In the genomic region with DNA sequence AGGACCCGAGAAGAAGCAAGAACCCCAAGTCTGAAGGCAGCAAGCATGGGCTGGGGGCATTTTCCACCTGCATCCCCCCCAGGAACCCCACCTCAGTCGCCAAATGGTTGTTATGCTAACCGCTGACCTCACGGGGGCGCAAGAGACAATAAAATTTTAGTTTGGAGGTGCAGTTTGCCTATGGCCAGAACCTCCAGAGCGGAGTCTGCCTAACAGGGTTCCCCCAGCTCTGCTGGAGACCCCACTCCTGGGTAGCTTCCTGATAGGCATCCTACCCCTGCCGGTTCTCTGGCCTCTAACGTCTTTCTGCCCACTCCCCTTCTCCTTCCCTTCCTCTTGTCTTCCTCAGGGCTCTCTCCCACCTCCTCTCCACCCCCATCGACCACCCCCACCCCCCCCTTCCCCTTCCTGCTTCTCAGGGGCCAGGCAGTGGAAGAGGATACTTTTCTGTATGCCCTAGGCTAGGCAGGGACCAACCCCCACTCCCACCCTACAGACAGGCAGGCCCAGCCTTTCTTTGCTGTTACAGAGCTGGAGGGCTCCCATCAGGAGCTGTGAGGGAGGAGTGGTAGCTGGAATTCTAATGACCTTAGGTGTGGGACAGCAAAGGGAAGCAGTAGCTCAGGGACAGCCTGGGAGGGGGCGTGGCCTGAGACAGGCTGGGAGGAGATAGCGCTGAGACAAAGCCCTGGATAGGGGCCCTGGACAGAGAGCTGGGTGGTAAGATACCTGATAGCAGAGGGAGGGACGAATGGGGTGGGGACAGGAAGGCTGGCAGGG, we compare ENCODE assay signal across 8 mouse cellular contexts. TPM values are rescaled to one million over a fixed set of nuclear protein-coding genes. Genes with fewer than 3 reads are reported as not detected.
DNase-seq lines count a peak whose midpoint lies in the region; ATAC-seq and TF ChIP-seq lines count a peak whose summit lies in the region.

No protein-coding gene starts in this region.

- DNase-seq in adrenal gland, postnatal 14 days, result peak; percentile 79
- peak; percentile 15 to 64 for DNase-seq in kidney, postnatal 36 days
- peak; percentile 78 for DNase-seq in retina, embryonic 14.5 days (ENCODE audit: low spot score)
- DNase-seq in urinary bladder, postnatal 25 days (ENCODE audit: low spot score), result peak; percentile 59

- peak overlapping the region; percentile 37 for H3K4me2 ChIP-seq in embryonic facial prominence, embryonic 12.5 days (replicated peaks)
- H3K4me2 ChIP-seq in heart, embryonic 16.5 days (ENCODE audit: low read depth, low read length), result peak overlapping the region; percentile 39
- H3K4me2 ChIP-seq in lung, embryonic 15.5 days, result peak overlapping the region; percentile 44

- H3K9ac ChIP-seq in embryonic facial prominence, embryonic 12.5 days, result peak overlapping the region; percentile 46; the same call in 1 of the 2 replicates
- H3K9ac ChIP-seq in heart, embryonic 16.5 days (ENCODE audit: low read length), result peak overlapping the region; percentile 54
- no peak overlapping the region for H3K9ac ChIP-seq in lung, embryonic 15.5 days

- peaks cover 36% of the 10 kb centered on the region for H3K4me1 ChIP-seq in E14TG2a.4 (replicated peaks; ENCODE audit: low read depth, low read length)
- peaks cover 29% of the 10 kb centered on the region for H3K4me1 ChIP-seq in embryonic facial prominence, embryonic 12.5 days
- peaks cover 12% of the 10 kb centered on the region for H3K4me1 ChIP-seq in heart, embryonic 16.5 days (ENCODE audit: control insufficient read depth, insufficient read depth, low read length)
- peaks cover 28% of the 10 kb centered on the region for H3K4me1 ChIP-seq in lung, embryonic 15.5 days

- ATAC-seq in embryonic facial prominence, embryonic 12.5 days (ENCODE audit: insufficient number of reproducible peaks, insufficient read depth, low FRiP score, low TSS enrichment), result peak; percentile 93
- ATAC-seq in heart, embryonic 16.5 days (replicated peaks; ENCODE audit: extremely low read depth, insufficient read depth, low FRiP score), result peak; percentile 97
- peak; percentile 89 for ATAC-seq in lung, embryonic 15.5 days (ENCODE audit: borderline replicate concordance, extremely low read depth, low FRiP score, low TSS enrichment)

- peak; percentile 47 for TF ChIP-seq CTCF in E14TG2a.4 (conservative IDR thresholded peaks at IDR 0.05; ENCODE audit: low read length)

- WGBS in embryonic facial prominence, embryonic 12.5 days, result 2% methylated on average over 12 of the region's 12 CpGs
- 2% methylated on average over 12 of the region's 12 CpGs for WGBS in heart, embryonic 16.5 days
- under 1% methylated on average over 12 of the region's 12 CpGs for WGBS in lung, embryonic 15.5 days

- H3K27ac ChIP-seq in embryonic facial prominence, embryonic 12.5 days, result peak overlapping the region; percentile 95
- peak overlapping the region; percentile 84 for H3K27ac ChIP-seq in heart, embryonic 16.5 days (ENCODE audit: low read length)
- H3K27ac ChIP-seq in lung, embryonic 15.5 days, result peak overlapping the region; percentile 79

- H3K9me3 ChIP-seq in E14TG2a.4 (ENCODE audit: low read length), result peaks cover 13% of the 10 kb centered on the region
- H3K9me3 ChIP-seq in embryonic facial prominence, embryonic 12.5 days, result no peaks in the 10 kb centered on the region
- no peaks in the 10 kb centered on the region for H3K9me3 ChIP-seq in heart, embryonic 16.5 days (replicated peaks; ENCODE audit: control insufficient read depth, low read length)
- H3K9me3 ChIP-seq in lung, embryonic 15.5 days, result no peaks in the 10 kb centered on the region

- H3K4me3 ChIP-seq in E14TG2a.4 (replicated peaks; ENCODE audit: low read length), result no peak overlapping the region
- H3K4me3 ChIP-seq in embryonic facial prominence, embryonic 12.5 days, result no peak overlapping the region
- H3K4me3 ChIP-seq in heart, embryonic 16.5 days (ENCODE audit: low read length), result peak overlapping the region; percentile 11; the same call in 1 of the 2 replicates
- no peak overlapping the region for H3K4me3 ChIP-seq in lung, embryonic 15.5 days

- H3K36me3 ChIP-seq in E14TG2a.4 (ENCODE audit: insufficient read depth, low read length), result no peaks in the 10 kb centered on the region
- no peaks in the 10 kb centered on the region for H3K36me3 ChIP-seq in embryonic facial prominence, embryonic 12.5 days
- H3K36me3 ChIP-seq in heart, embryonic 16.5 days (ENCODE audit: control insufficient read depth, insufficient read depth), result no peaks in the 10 kb centered on the region
- H3K36me3 ChIP-seq in lung, embryonic 15.5 days, result no peaks in the 10 kb centered on the region

- peaks cover 32% of the 10 kb centered on the region for H3K27me3 ChIP-seq in E14TG2a.4 (ENCODE audit: insufficient read depth, low read length)
- no peaks in the 10 kb centered on the region for H3K27me3 ChIP-seq in embryonic facial prominence, embryonic 12.5 days
- no peaks in the 10 kb centered on the region for H3K27me3 ChIP-seq in heart, embryonic 16.5 days (ENCODE audit: control insufficient read depth, insufficient read depth, low read length)
- H3K27me3 ChIP-seq in lung, embryonic 15.5 days, result no peaks in the 10 kb centered on the region

RNA-seq across cellular contexts. Expression of a gene that starts 55.8 kb away (rescaled TPM):
- total RNA-seq in adrenal gland, postnatal 14 days (2021), result 119 and 187 TPM in 2 replicates
- polyA plus RNA-seq in embryonic facial prominence, embryonic 12.5 days (2016; fragmentation: Nextera tagmentation; extraction: Ambion mirVana), result 701 and 722 TPM in 2 replicates
- 914 and 1,144 TPM in 2 replicates for polyA plus RNA-seq in heart, embryonic 16.5 days (2015; fragmentation: Nextera tagmentation; extraction: Ambion mirVana)
- polyA plus RNA-seq in lung, embryonic 15.5 days (2015; fragmentation: Nextera tagmentation; extraction: Ambion mirVana), result 536 and 550 TPM in 2 replicates

RNA-seq across cellular contexts. Expression of a gene that starts 58.9 kb away (rescaled TPM):
- not detected in 2 replicates for total RNA-seq in adrenal gland, postnatal 14 days (2021)
- 0.04 TPM in 1 of 2 replicates, not detected in the other for polyA plus RNA-seq in embryonic facial prominence, embryonic 12.5 days (2016; fragmentation: Nextera tagmentation; extraction: Ambion mirVana)
- 0.32 TPM in 1 of 2 replicates, not detected in the other for polyA plus RNA-seq in heart, embryonic 16.5 days (2015; fragmentation: Nextera tagmentation; extraction: Ambion mirVana)
- 0.06 and 0.08 TPM in 2 replicates for polyA plus RNA-seq in lung, embryonic 15.5 days (2015; fragmentation: Nextera tagmentation; extraction: Ambion mirVana)
